Mouse (Mus musculus) ES-E14 (cell line): ENCODE results near the gene Atp13a3. TPM values are rescaled to one million over a fixed set of nuclear protein-coding genes. Genes with fewer than 3 reads are reported as not detected.

ENCODE experiments used
- DNase-seq: peaks from one replicate; pipeline ENCODE4 v3.0.0-alpha.2; 2013; ENCODE audit warnings: low read depth, low spot score
- H3K27ac ChIP-seq: 2 replicates; pipeline ENCODE4 v1.5.1; 2012; ENCODE audit warnings: low read depth, mild to moderate bottlenecking, low read length, moderate library complexity, mixed read lengths; ENCODE audit not compliant: poor library complexity, insufficient read depth, severe bottlenecking
- H3K36me3 ChIP-seq: 2 replicates; pipeline ENCODE4 v1.6.1; 2012; ENCODE audit warnings: mild to moderate bottlenecking, low read length, moderate library complexity, mixed read lengths; ENCODE audit not compliant: control insufficient read depth, poor library complexity, insufficient read depth, severe bottlenecking
- H3K4me1 ChIP-seq, 2 experiments: fragments of 150-350 bp in 1 of 2; sonication (generic) in 1 of 2; 2 replicates each; pipeline ENCODE4 v1.6.1; 2012; ENCODE audit warnings: low read length in 2 of 2, mild to moderate bottlenecking in 1 of 2, mixed read lengths in 1 of 2; ENCODE audit not compliant: control insufficient read depth in 2 of 2, insufficient read depth in 2 of 2, poor library complexity in 1 of 2
- H3K4me3 ChIP-seq, 2 experiments: fragments of 150-350 bp in 1 of 2; sonication (generic) in 1 of 2; 2 replicates each; pipeline ENCODE4 v1.5.1; 2012; ENCODE audit warnings: low read length in 2 of 2, low read depth in 1 of 2, mild to moderate bottlenecking in 1 of 2, mixed read lengths in 1 of 2; ENCODE audit not compliant: insufficient read depth in 1 of 2, poor library complexity in 1 of 2, severe bottlenecking in 1 of 2
- H3K9ac ChIP-seq: 2 replicates; pipeline ENCODE4 v1.6.1; 2012; ENCODE audit warnings: low read depth, mild to moderate bottlenecking, low read length, mixed read lengths; ENCODE audit not compliant: poor library complexity, insufficient read depth, severe bottlenecking
- H3K9me3 ChIP-seq: fragments of 150-350 bp; sonication (generic); 2 replicates; pipeline ENCODE4 v1.6.1; 2012; ENCODE audit warnings: low read depth, mild to moderate bottlenecking, low read length; ENCODE audit not compliant: control insufficient read depth, insufficient read depth
- CHD2 ChIP-seq: IDR thresholded peaks from 2 replicates; pipeline ENCODE4 v1.6.1; 2014; ENCODE audit warnings: mild to moderate bottlenecking, low read depth, low read length, inconsistent platforms
- HCFC1 ChIP-seq: IDR thresholded peaks from 2 replicates; pipeline ENCODE4 v1.6.1; 2012; ENCODE audit warnings: low read length, inconsistent platforms, borderline replicate concordance; ENCODE audit not compliant: insufficient read depth
- MAFK ChIP-seq: IDR thresholded peaks from 2 replicates; pipeline ENCODE4 v1.6.1; 2014; ENCODE audit warnings: mild to moderate bottlenecking, low read depth, low read length, inconsistent platforms; ENCODE audit not compliant: insufficient read depth
- ZC3H11A ChIP-seq: IDR thresholded peaks from 2 replicates; pipeline ENCODE4 v1.6.1; 2012; ENCODE audit warnings: low read depth, mild to moderate bottlenecking, inconsistent platforms, low read length, borderline replicate concordance
- ZNF384 ChIP-seq: IDR thresholded peaks from 2 replicates; pipeline ENCODE4 v1.6.1; 2012; ENCODE audit warnings: low read depth, low read length, inconsistent platforms
- in situ Hi-C, 2 experiments: fragments of 600-800 bp; cut with MboI; formaldehyde crosslinking; loops; one replicate each; pipeline ENCODE4 v1.15.1; 2025; ENCODE audit warnings: low sequenced_read_pairs in 2 of 2, inconsistent platforms in 1 of 2; ENCODE audit not compliant: unreplicated experiment in 2 of 2
- total RNA-seq: library from RNA; depleted of rRNA; stranded (reverse); fragments of 300-350 nt; gene quantifications from 2 replicates; pipeline ENCODE4 v1.2.3, GENCODE M21; 2012

Atp13a3 gene
- total RNA-seq, 1 experiment: 98.9 TPM

DNA sequence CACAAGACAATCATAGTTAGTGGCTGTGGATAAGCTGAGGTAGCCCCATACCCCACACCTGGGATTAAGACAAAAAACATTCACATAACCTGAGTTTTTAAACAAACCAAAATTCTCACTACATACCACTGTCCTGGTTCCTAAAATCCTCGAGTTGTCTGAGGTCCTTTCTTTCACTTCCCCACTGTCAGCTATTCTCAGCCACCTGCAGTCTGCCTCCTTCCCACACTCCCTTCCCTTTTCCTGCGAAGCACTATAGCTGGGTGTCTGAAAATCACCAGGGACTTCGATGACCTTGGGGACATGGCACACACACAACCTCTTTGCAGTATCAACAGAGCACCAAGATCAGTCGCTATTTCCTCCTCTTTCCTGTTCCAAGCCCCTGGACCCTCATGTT is 41.9 kb upstream of the Atp13a3 start:
- Histone ChIP-seq H3K36me3 (no peaks in the 10 kb centered on the region), H3K9ac (no peak overlapping the region), H3K9me3 (no peaks in the 10 kb centered on the region), H3K4me3 (no peak overlapping the region), H3K4me1 (no peaks in the 10 kb centered on the region), H3K27ac (no peak overlapping the region)
- in situ Hi-C loops: no loop called here
- TF ChIP-seq ZC3H11A (no peak), MAFK (no peak), HCFC1 (no peak), CHD2 (no peak), ZNF384 (no peak)
- no peak for DNase-seq

DNA sequence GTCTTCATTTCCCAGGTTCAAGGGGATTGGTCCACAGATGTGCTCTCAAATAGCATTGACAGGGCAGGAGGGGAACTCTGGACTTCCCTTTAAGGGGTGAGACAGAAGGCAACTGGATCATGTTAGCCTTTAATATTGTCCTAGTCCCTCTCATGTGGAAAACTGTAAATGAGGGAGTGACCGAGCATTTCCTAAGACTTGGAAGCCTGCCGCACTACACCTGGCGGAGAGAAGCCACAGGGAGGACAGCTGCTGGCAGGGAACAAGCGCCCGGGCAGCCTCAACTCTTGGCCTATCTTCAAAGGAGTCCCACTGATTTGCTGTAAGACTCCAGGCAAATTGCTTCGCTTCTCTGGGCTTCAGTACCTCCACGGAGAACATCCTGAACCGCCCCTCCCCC is 37.6 kb upstream of the Atp13a3 start:
- Histone ChIP-seq H3K36me3 (no peaks in the 10 kb centered on the region), H3K9ac (no peak overlapping the region), H3K27ac (no peak overlapping the region), H3K4me3 (no peak overlapping the region), H3K9me3 (no peaks in the 10 kb centered on the region), H3K4me1 (peaks cover 0 to 2% of the 10 kb centered on the region in 2 experiments; a peak in 1 of 4 replicates)
- no peak for DNase-seq
- TF ChIP-seq CHD2: no peak
- in situ Hi-C loops: no loop called here

DNA sequence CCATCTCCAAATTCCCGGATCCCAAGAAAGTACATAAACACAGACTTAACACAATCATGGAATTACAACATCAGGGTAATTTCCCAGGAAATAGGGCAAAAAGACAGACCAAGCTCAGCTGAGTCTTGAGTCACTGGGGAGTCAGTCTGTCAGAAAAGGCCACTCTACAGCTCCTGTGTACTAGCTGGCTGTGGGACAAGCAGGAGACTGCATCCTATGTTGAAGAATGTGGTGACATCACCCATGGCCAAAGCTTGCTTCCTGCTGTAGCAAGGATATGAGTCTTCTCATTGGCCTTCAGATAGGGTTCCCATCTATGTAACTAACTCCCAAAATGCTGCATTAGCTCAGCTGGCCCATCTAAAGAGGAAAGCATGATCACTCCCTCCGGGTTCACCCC is 36.7 kb upstream of the Atp13a3 start:
- no peak overlapping the region for H3K9ac ChIP-seq
- peaks cover 0 to 2% of the 10 kb centered on the region in 2 experiments; a peak in 1 of 4 replicates for H3K4me1 ChIP-seq
- H3K36me3 ChIP-seq: no peaks in the 10 kb centered on the region
- in situ Hi-C loops: no loop called here
- no peak for DNase-seq
- H3K27ac ChIP-seq: no peak overlapping the region
- H3K9me3 ChIP-seq: no peaks in the 10 kb centered on the region
- TF ChIP-seq HCFC1: no peak
- TF ChIP-seq CHD2: no peak
- TF ChIP-seq ZC3H11A: no peak
- TF ChIP-seq ZNF384: no peak
- TF ChIP-seq MAFK: no peak
- no peak overlapping the region for H3K4me3 ChIP-seq

GRCm38 (mm10) chr16:30441409-30441808 is 35.6 kb upstream of the Atp13a3 start:
- H3K36me3 ChIP-seq: no peaks in the 10 kb centered on the region
- H3K4me3 ChIP-seq: no peak overlapping the region
- no peak for DNase-seq
- H3K27ac ChIP-seq: no peak overlapping the region
- H3K9me3 ChIP-seq: no peaks in the 10 kb centered on the region
- H3K4me1 ChIP-seq: peaks cover 2 to 3% of the 10 kb centered on the region in 2 experiments; a peak in 2 of 4 replicates
- no peak for TF ChIP-seq HCFC1
- TF ChIP-seq ZNF384: no peak
- no peak for TF ChIP-seq CHD2
- TF ChIP-seq ZC3H11A: no peak
- no peak for TF ChIP-seq MAFK
- H3K9ac ChIP-seq: no peak overlapping the region
- in situ Hi-C loops: no loop called here

GRCm38 (mm10) chr16:30439841-30440240 is 34.1 kb upstream of the Atp13a3 start:
- no peak overlapping the region for H3K27ac ChIP-seq
- peaks cover 3 to 6% of the 10 kb centered on the region in 2 experiments; a peak in 2 of 4 replicates for H3K4me1 ChIP-seq
- no peak overlapping the region for H3K9ac ChIP-seq
- H3K36me3 ChIP-seq: no peaks in the 10 kb centered on the region
- no peaks in the 10 kb centered on the region for H3K9me3 ChIP-seq
- DNase-seq: no peak
- TF ChIP-seq ZNF384 (no peak), MAFK (no peak), CHD2 (no peak), HCFC1 (no peak), ZC3H11A (no peak)
- no peak overlapping the region for H3K4me3 ChIP-seq
- in situ Hi-C loops: no loop called here
